Mouse (Mus musculus) megakaryocyte, embryonic 14.5 days (primary cell): ENCODE results near the gene Mxd3. TPM values are rescaled to one million over a fixed set of nuclear protein-coding genes. Genes with fewer than 3 reads are reported as not detected.

Experiments used
- H3K27me3 ChIP-seq: replicated peaks from 2 replicates; pipeline ENCODE3; 2012; ENCODE audit warnings: inconsistent platforms
- H3K36me3 ChIP-seq: replicated peaks from 2 replicates; pipeline ENCODE3; 2012; ENCODE audit warnings: low read length, inconsistent platforms, mixed read lengths
- H3K4me1 ChIP-seq: 2 replicates; pipeline ENCODE4 v1.6.1; 2012; ENCODE audit warnings: inconsistent platforms
- H3K4me3 ChIP-seq: replicated peaks from 2 replicates; pipeline ENCODE3; 2012; ENCODE audit warnings: moderate library complexity, mild to moderate bottlenecking, inconsistent platforms
- H3K9me3 ChIP-seq: 2 replicates; pipeline ENCODE4 v1.6.1; 2012; ENCODE audit warnings: inconsistent platforms
- FLI1 ChIP-seq: IDR thresholded peaks from 2 replicates; pipeline ENCODE4 v1.6.1; 2012; ENCODE audit warnings: low read length, inconsistent platforms, mixed read lengths
- GATA1 ChIP-seq: IDR thresholded peaks from 3 replicates; pipeline ENCODE4 v1.6.1; 2012; ENCODE audit warnings: mixed read lengths, low read length, inconsistent platforms, borderline replicate concordance
- polyA plus RNA-seq: library from polyadenylated mRNA; stranded (reverse); fragments of >175 nt; gene quantifications from 2 replicates; pipeline ENCODE4 v1.2.3, GENCODE M21; 2012; ENCODE audit warnings: low replicate concordance; ENCODE audit not compliant: insufficient read depth

The Mxd3 gene
- 5.7 TPM in 1 of 2 replicates, not detected in the other for polyA plus RNA-seq

DNA sequence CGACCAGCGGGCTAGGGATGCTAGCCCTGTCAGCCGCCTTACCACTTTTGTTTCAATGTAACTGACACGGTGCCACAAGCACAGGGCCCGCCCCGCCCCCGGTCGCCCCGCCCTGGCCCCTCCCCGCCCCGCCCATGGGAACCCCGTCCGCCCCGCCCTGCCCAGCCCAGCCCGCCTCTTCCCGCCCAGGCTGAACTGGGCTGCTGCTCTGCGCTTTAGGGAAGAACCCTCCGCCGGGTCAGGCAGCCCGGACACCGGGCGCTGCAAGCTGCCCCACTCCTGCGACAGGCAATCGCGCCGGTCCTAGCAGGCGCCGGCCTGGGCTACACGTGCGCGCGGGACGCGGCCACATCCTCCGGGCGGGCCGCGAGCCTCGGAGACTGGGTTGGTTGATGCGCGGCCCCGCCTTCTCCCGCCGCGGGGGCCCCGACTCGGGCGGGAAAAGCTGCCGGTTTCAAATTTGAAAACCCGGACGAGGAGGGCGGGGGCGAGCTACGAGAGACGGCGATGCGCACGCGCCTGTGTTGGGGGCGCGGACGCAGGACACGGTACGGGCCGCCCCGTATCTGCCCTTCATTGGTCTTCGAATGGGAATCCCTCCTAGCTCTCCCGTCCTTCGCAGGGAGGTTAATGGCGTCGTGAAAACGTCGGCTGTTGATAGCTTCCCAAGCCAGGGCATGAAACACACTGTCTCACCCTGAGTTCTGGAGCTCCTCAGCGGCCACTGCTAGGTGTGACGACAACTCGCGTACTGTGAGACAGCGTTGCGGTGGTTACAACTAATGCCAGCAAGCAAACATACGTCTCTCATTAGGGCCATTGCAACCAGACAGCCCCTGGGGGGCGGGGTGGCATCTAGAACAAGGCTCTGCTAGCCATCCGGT lies at the start of gene Mxd3:
TSS of gene Mxd3 (minus strand) at position 141 of the 884 bp plus-strand sequence.
- H3K9me3 ChIP-seq: no peaks in the 10 kb centered on the region
- TF ChIP-seq FLI1 (peak; percentile 60; the same call in 1 of the 2 replicates), GATA1 (no peak)
- H3K27me3 ChIP-seq: peaks cover 8% of the 10 kb centered on the region
- H3K4me1 ChIP-seq: peaks cover 64% of the 10 kb centered on the region
- H3K4me3 ChIP-seq: peak within 1 kb of the TSS; percentile 94
- H3K36me3 ChIP-seq: peaks cover 16% of the 10 kb centered on the region

DNA sequence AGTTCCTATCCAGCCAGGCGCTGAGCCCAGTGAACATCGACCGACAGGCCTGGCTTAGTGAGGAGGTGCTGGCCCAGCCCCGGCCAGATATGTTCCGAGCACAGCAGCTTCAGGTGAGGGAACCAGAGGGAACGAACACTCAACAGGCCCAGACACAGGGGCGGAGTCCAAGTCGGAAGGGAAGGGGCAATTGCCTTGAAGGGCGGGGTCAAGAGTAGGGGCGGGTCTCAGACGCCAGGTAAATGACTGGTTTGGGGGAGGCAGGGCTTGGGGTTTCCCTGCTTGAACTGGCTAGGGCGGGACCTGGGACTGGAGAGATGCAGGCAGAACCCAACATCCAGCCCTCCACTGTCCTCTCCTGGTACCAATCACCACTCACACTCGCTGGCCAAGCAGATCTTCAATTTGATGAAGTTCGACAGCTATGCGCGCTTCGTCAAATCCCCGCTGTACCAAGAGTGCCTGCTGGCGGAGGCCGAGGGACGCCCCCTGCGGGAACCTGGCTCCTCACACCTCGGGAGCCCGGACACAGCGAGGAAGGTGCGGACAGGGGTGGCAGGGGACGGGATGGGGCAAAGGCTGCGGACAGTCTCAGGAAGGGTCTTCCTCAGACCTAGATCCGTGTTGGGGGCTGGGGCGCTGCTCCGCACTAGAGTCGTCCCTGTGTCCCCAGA lies 49.4 kb upstream of the Mxd3 start:
- Histone ChIP-seq H3K4me1 (peaks cover 8% of the 10 kb centered on the region; the same call in 1 of the 2 replicates), H3K27me3 (peaks cover 4% of the 10 kb centered on the region), H3K36me3 (peaks cover 73% of the 10 kb centered on the region), H3K4me3 (no peak overlapping the region), H3K9me3 (no peaks in the 10 kb centered on the region)
- TF ChIP-seq FLI1 (no peak), GATA1 (no peak)

DNA sequence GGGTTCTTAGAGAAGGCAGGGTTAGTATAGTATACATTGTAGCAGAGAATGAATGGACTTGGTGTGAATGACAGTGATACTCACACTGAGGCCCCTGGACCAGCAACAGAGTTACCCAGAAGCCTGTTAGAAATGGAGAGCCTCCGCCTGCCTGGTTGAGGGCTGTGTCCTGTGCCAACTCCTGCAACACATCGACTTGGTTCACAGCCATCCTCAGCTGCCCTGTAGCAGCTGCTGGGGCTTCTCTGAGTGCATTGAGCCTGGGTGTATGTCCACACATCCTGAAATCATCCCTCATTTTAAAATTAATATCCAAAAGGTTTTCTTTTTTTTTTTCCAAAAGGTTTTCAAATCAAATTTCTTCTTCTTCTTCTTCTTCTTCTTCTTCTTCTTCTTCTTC lies 46.3 kb upstream of the Mxd3 start:
- no peaks in the 10 kb centered on the region for H3K9me3 ChIP-seq
- peaks cover 7% of the 10 kb centered on the region for H3K27me3 ChIP-seq
- H3K4me1 ChIP-seq: peaks cover 34% of the 10 kb centered on the region
- H3K4me3 ChIP-seq: no peak overlapping the region
- TF ChIP-seq FLI1: no peak
- H3K36me3 ChIP-seq: peaks cover 43% of the 10 kb centered on the region

DNA sequence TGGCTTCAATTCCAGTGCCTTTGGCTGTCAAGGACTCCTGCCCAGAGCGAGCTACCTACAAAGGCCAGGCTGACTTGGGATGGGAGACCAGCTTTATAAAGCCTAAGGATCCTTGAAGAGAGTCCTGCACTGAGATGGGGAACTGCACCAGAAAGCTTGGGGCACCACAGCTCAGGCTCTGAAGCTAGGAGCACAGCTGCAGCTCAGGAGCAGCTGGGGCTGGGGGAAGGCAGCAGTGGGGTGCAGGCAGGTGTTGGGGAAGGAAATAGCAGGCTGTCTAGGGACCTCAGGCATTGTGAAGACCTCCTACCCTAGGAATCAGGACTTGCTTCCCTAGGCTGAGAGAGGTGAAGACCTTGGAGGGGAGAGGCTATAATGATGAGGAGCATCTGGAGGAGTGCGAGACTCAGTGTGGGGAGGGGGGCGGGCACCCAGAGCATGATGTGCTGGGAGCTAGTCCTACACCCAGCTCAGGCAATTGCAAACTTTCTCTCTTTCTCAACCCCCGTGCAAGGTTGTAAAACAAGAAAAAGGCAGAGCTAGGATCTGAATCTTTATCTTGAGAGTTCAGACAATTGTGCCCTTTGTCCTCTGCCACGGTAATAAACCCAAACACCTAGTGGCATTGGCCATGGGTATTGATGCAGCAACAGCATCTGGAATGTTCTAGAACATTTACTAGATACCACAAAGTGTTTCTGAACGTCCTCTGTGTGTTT lies 44.7 kb upstream of the Mxd3 start:
- Histone ChIP-seq H3K27me3 (peaks cover 7% of the 10 kb centered on the region), H3K36me3 (peaks cover 31% of the 10 kb centered on the region), H3K4me1 (peaks cover 49% of the 10 kb centered on the region), H3K9me3 (no peaks in the 10 kb centered on the region), H3K4me3 (no peak overlapping the region)
- TF ChIP-seq FLI1 (no peak), GATA1 (no peak)

DNA sequence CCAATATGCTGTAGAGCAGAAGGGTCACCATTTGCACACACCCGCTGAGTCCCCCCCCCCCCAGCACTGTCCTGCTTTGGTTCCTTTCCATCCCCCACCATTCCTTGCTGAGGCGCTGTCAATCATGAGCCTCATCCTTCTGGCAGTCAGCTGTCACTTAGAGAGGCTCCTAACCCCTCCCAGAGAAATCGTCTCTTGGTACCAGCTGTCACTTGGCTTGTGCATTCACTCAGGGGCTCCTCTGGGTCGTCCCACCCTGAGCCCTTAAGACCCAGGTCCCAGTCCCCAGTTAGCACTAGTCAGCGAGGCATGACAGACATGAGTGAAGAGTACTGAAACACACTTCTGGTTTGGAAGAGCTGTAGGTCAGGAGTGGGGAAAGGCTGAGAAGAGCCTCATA lies 42.1 kb upstream of the Mxd3 start:
- Histone ChIP-seq H3K9me3 (no peaks in the 10 kb centered on the region), H3K36me3 (peaks cover 11% of the 10 kb centered on the region), H3K4me1 (peaks cover 71% of the 10 kb centered on the region), H3K27me3 (peaks cover 7% of the 10 kb centered on the region), H3K4me3 (no peak overlapping the region)
- no peak for TF ChIP-seq FLI1
- no peak for TF ChIP-seq GATA1

DNA sequence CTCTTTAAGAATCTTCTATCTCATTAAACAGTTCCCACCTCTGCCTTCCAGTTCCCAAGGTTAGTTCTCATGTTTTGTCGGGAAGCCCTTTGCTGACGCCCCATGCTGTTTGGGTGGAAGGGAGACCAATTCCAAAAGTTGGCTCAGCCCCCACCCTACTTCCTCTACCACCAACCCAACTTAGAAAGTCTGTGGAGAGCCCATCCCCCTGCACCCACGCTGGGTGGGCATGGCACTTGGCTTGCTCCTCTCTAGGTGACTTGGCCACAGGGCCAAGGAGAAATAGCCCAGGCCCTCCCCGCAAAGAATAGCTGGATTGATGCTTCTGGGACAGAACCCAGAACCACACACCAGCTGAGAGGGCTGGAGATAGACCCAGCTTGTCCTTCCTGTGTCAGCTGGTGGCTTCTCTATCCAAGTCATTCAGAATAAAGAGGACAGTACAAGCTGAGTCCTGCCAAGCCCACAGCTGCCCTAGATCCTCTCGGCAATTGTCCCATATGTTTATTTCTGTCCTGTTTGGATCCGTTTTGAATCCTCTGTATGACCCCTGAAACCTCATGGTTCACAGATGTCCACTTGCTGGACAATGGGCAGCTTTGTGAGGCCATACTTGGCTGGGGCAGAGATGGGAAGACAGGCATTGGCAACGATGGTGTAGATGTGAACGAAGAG lies 41.5 kb upstream of the Mxd3 start:
- Histone ChIP-seq H3K4me3 (no peak overlapping the region), H3K36me3 (peaks cover 11% of the 10 kb centered on the region), H3K27me3 (peaks cover 7% of the 10 kb centered on the region), H3K9me3 (no peaks in the 10 kb centered on the region), H3K4me1 (peaks cover 71% of the 10 kb centered on the region)
- TF ChIP-seq GATA1 (no peak), FLI1 (no peak)

DNA sequence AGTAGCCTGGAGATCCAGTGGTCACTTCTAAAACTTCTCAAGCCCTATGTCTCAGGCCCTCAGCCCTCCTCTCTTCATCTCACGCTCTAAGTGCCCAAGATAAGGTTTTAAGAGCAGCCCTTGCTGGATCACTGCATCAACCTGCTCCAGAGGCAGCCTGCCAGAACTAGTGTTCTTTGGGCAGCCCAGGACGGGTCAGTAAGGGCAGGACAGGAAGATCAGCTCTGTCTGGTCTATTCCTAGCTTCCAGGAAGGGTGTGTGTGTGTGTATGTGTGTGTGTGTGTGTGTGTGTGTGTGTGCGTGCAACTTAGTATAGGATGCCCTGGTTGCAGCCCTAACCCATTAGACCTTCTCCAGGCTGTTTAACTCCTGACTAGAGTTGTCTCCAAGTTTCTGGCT lies 40.6 kb upstream of the Mxd3 start:
- Histone ChIP-seq H3K9me3 (no peaks in the 10 kb centered on the region), H3K4me1 (peaks cover 73% of the 10 kb centered on the region), H3K4me3 (peak overlapping the region; percentile 92), H3K36me3 (peaks cover 11% of the 10 kb centered on the region), H3K27me3 (peaks cover 7% of the 10 kb centered on the region)
- no peak for TF ChIP-seq FLI1
- no peak for TF ChIP-seq GATA1

DNA sequence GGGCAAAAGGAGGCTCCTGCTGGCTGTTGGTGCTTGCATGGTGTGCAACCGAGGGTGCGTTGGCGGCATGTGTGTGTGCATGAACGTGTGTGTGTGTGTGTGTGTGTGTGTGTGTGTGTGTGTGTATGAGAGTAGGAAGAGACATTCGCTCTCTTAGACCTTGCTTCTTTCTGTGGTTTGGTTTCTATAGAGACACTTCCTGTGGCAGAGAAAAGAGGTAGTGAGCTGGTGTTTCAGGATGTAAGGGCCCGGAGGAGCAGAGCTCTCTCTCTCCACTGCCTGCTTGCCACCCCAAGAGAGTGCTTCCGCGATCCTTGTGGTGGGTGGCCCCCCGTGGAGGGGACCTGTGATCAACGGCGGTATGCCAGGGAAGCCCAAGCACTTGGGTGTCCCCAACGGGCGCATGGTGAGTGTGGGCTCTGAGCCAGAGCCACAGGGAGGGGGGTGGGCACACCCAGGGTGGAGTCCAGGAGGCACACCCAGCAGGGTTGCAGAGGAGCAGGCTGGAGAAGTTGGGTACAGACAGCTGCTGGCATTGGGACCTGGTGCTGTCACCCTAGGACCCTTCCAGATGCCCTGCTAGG lies 40.0 kb upstream of the Mxd3 start, which contains the start of gene Rgs14:
TSS of gene Rgs14 (plus strand) at position 202 of the 584 bp plus-strand sequence.
- peaks cover 7% of the 10 kb centered on the region for H3K27me3 ChIP-seq
- H3K9me3 ChIP-seq: no peaks in the 10 kb centered on the region
- peaks cover 6% of the 10 kb centered on the region for H3K36me3 ChIP-seq
- peak within 1 kb of the TSS; percentile 92 for H3K4me3 ChIP-seq
- peaks cover 77% of the 10 kb centered on the region for H3K4me1 ChIP-seq
- no peak for TF ChIP-seq FLI1
- TF ChIP-seq GATA1: no peak

DNA sequence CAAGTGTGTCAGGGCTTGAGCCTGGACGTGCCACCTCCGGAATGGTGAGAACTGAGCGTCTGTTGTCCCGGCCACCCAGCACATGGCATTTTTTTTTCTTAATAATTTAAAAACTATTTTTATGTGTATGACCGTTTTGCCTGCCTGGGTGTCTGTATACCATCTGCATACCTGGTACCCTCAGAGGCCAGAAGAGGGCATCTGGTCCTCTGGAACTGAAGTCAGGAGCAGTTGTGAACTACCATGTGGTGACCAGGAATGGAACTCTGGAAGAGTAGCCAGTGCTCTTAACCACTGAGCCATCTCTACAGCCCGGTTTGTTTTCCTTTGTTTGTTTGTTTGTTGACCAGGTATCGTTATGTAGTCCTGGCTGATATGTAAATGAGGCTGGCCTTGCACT lies 38.8 kb upstream of the Mxd3 start:
- peaks cover 2% of the 10 kb centered on the region for H3K27me3 ChIP-seq
- no peak for TF ChIP-seq GATA1
- no peaks in the 10 kb centered on the region for H3K9me3 ChIP-seq
- peaks cover 69% of the 10 kb centered on the region for H3K4me1 ChIP-seq
- H3K4me3 ChIP-seq: no peak overlapping the region
- peaks cover 2% of the 10 kb centered on the region for H3K36me3 ChIP-seq
